Mouse (Mus musculus) lung, embryonic 16.5 days (tissue): ENCODE results near the gene Plau. TPM values are rescaled to one million over a fixed set of nuclear protein-coding genes. Genes with fewer than 3 reads are reported as not detected.

Experiments
- ATAC-seq: fragments of 200-750 bp; cut with Nextera tagmentation; 2 replicates; pipeline ENCODE4 v1.8.0; 2017; ENCODE audit warnings: low read depth, mild to moderate bottlenecking, moderate library complexity
- H3K27ac ChIP-seq: fragments of 300-500 bp; sonication (generic); 2 replicates; pipeline ENCODE4 v1.5.1; 2014; ENCODE audit warnings: mild to moderate bottlenecking, control low read depth, low read length
- H3K27me3 ChIP-seq: fragments of 300-500 bp; sonication (generic); 2 replicates; pipeline ENCODE4 v1.6.1; 2014; ENCODE audit warnings: low read depth, low read length, mixed read lengths; ENCODE audit not compliant: control insufficient read depth, insufficient read depth
- H3K36me3 ChIP-seq: fragments of 300-500 bp; sonication (generic); 2 replicates; pipeline ENCODE4 v1.6.1; 2014; ENCODE audit warnings: low read length; ENCODE audit not compliant: control insufficient read depth, insufficient read depth
- H3K4me1 ChIP-seq: fragments of 300-500 bp; sonication (generic); replicated peaks from 2 replicates; pipeline ENCODE4 v1.6.1; 2014; ENCODE audit warnings: low read length, mixed read lengths; ENCODE audit not compliant: control insufficient read depth, insufficient read depth
- H3K4me2 ChIP-seq: fragments of 300-500 bp; sonication (generic); 2 replicates; pipeline ENCODE4 v1.6.1; 2014; ENCODE audit warnings: low read depth, low read length, control low read depth
- H3K4me3 ChIP-seq: fragments of 300-500 bp; sonication (generic); 2 replicates; pipeline ENCODE4 v1.5.1; 2014; ENCODE audit warnings: mild to moderate bottlenecking, low read length, control low read depth
- H3K9ac ChIP-seq: fragments of 300-500 bp; sonication (generic); 2 replicates; pipeline ENCODE4 v1.6.1; 2014; ENCODE audit warnings: low read length, control low read depth
- H3K9me3 ChIP-seq: fragments of 300-500 bp; sonication (generic); 2 replicates; pipeline ENCODE4 v1.6.1; 2016; ENCODE audit warnings: low read length; ENCODE audit not compliant: control insufficient read depth
- WGBS: fragments of 180-500 bp; shearing (Covaris S2); extraction: QIAGEN DNeasy Blood & Tissue Kit; methylation state at CpG from one replicate; pipeline ENCODE4 v1.1.7; 2014; 5-methylcytosine and 5-hydroxymethylcytosine counted together
- polyA plus RNA-seq: library from polyadenylated mRNA; unstranded; fragments of >200 nt; fragmentation: Nextera tagmentation; extraction: Ambion mirVana; gene quantifications from 2 replicates; pipeline ENCODE4 v1.2.1, GENCODE M21; 2015

Plau gene
- polyA plus RNA-seq, 1 experiment from 2014 or later, result 2.1 TPM

GRCm38 (mm10) chr14:20870110-20870509 is 33.6 kb downstream of the Plau start:
- no peak overlapping the region for H3K4me3 ChIP-seq
- H3K27ac ChIP-seq, result no peak overlapping the region
- H3K36me3 ChIP-seq, result no peaks in the 10 kb centered on the region
- ATAC-seq, result no peak
- 83% methylated on average over 3 of the region's 3 CpGs for WGBS
- no peaks in the 10 kb centered on the region for H3K9me3 ChIP-seq
- no peak overlapping the region for H3K4me2 ChIP-seq
- H3K9ac ChIP-seq, result no peak overlapping the region
- H3K4me1 ChIP-seq, result peaks cover 11% of the 10 kb centered on the region
- no peaks in the 10 kb centered on the region for H3K27me3 ChIP-seq

GRCm38 (mm10) chr14:20871495-20871894 is 35.0 kb downstream of the Plau start:
- Histone ChIP-seq H3K4me3 (no peak overlapping the region), H3K9me3 (no peaks in the 10 kb centered on the region), H3K36me3 (no peaks in the 10 kb centered on the region), H3K4me1 (peaks cover 3% of the 10 kb centered on the region), H3K4me2 (no peak overlapping the region), H3K27me3 (no peaks in the 10 kb centered on the region), H3K27ac (no peak overlapping the region), H3K9ac (no peak overlapping the region)
- peak; percentile 60 for ATAC-seq
- WGBS, result 64% methylated on average over 1 of the region's 1 CpGs

DNA sequence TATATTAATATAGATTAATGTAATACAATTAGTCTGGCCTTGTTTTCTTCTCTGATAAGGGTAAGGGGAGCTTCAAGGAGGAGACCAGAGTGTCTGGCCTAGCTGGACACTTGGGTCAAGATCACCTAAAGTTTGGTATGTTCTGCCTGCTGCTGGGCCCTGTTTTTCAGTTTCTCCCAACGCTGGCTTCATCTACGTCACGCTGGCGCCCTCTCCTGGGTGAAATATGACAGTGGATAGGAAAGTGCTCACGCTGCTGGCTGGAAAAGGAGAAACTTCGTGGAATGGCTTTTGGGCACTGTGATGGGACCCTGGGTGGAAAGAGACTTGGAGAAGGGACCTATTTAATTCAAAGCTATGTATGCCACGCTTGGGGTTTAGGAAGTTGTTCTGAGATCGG is 36.8 kb downstream of the Plau start:
- peaks cover 3% of the 10 kb centered on the region for H3K4me1 ChIP-seq
- H3K4me3 ChIP-seq, result no peak overlapping the region
- no peaks in the 10 kb centered on the region for H3K27me3 ChIP-seq
- peak; percentile 71 for ATAC-seq
- H3K9me3 ChIP-seq, result no peaks in the 10 kb centered on the region
- WGBS, result under 1% methylated on average over 8 of the region's 8 CpGs
- H3K9ac ChIP-seq, result no peak overlapping the region
- no peaks in the 10 kb centered on the region for H3K36me3 ChIP-seq
- no peak overlapping the region; the same call in 1 of the 2 replicates for H3K4me2 ChIP-seq
- H3K27ac ChIP-seq, result no peak overlapping the region

GRCm38 (mm10) chr14:20873931-20874330 is 37.5 kb downstream of the Plau start:
- Histone ChIP-seq H3K9me3 (no peaks in the 10 kb centered on the region), H3K9ac (no peak overlapping the region), H3K4me1 (peaks cover 3% of the 10 kb centered on the region), H3K36me3 (no peaks in the 10 kb centered on the region), H3K4me3 (no peak overlapping the region), H3K27me3 (no peaks in the 10 kb centered on the region), H3K4me2 (no peak overlapping the region; the same call in 1 of the 2 replicates), H3K27ac (no peak overlapping the region)
- WGBS, result 12% methylated on average over 6 of the region's 6 CpGs
- ATAC-seq, result no peak

- Histone ChIP-seq H3K9me3 (no peaks in the 10 kb centered on the region), H3K27me3 (no peaks in the 10 kb centered on the region), H3K4me3 (no peak overlapping the region), H3K9ac (no peak overlapping the region), H3K4me2 (0 out of 2 replicates have a peak overlapping the region, but pooled peaks have one; percentile 5), H3K4me1 (peaks cover 14% of the 10 kb centered on the region; the same call in 1 of the 2 replicates), H3K27ac (peak overlapping the region; percentile 50), H3K36me3 (no peaks in the 10 kb centered on the region)
- ATAC-seq, result no peak
- 66% methylated on average over 5 of the region's 5 CpGs for WGBS
Measured at GRCm38 (mm10) chr14:20884691-20885090, 48.2 kb downstream of the Plau start.

DNA sequence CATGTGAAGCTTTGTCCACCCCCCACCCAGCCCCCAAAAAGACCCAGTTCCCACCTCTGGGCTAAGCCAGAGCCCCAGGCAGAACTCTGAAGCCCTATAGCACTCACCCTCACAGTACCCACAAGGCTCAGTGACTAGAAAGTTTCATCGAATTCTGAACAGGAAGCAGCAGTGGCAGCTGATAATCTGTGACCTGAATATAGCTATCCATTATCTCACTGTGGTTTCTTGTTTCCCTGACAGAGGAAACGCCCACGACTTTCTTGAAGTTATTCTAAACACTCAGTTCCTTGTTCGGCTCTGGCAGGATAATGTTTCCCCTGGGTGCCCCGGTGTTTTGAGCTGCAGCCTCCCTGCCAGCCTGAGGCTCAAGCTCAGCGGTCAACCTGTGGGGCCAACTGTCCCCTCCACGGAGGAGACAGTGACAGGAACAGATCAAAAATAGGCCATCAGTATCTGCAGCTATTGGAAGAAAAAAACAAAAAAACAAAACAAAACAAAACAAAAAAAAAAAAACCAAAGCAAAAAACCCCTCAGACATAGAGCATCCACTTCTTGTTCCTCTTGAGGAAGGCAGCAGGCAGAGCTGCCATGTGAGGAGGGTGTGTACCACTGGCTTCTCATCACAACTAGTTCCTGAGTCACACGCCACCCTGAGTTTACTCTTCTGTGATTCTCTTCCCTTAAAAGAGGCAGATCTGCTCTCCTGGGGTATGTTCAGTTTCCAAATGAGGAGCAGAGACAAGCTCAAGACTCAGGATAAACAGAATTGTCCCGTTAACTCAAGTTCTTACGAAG is 48.8 kb downstream of the Plau start:
- peak; percentile 73 for ATAC-seq
- H3K9me3 ChIP-seq, result no peaks in the 10 kb centered on the region
- no peaks in the 10 kb centered on the region for H3K36me3 ChIP-seq
- peak overlapping the region; percentile 60 for H3K27ac ChIP-seq
- 0 out of 2 replicates have a peak overlapping the region, but pooled peaks have one; percentile 5 for H3K4me2 ChIP-seq
- peaks cover 14% of the 10 kb centered on the region; the same call in 1 of the 2 replicates for H3K4me1 ChIP-seq
- no peaks in the 10 kb centered on the region for H3K27me3 ChIP-seq
- 0 out of 2 replicates have a peak overlapping the region, but pooled peaks have one; percentile 17 for H3K9ac ChIP-seq
- 23% methylated on average over 10 of the region's 10 CpGs for WGBS
- H3K4me3 ChIP-seq, result no peak overlapping the region

- WGBS, result 39% methylated on average over 4 of the region's 4 CpGs
- Histone ChIP-seq H3K4me3 (no peak overlapping the region), H3K27me3 (no peaks in the 10 kb centered on the region), H3K27ac (peak overlapping the region; percentile 60), H3K4me1 (peaks cover 11% of the 10 kb centered on the region; the same call in 1 of the 2 replicates), H3K36me3 (no peaks in the 10 kb centered on the region), H3K4me2 (no peak overlapping the region), H3K9ac (no peak overlapping the region), H3K9me3 (no peaks in the 10 kb centered on the region)
- 0 out of 2 replicates have a peak, but pooled peaks have one; percentile 29 for ATAC-seq
Measured at GRCm38 (mm10) chr14:20886266-20886665, 49.8 kb downstream of the Plau start.

- H3K27ac ChIP-seq, result no peak overlapping the region
Measured at GRCm38 (mm10) chr14:20887541-20888085, 51.2 kb downstream of the Plau start.

DNA sequence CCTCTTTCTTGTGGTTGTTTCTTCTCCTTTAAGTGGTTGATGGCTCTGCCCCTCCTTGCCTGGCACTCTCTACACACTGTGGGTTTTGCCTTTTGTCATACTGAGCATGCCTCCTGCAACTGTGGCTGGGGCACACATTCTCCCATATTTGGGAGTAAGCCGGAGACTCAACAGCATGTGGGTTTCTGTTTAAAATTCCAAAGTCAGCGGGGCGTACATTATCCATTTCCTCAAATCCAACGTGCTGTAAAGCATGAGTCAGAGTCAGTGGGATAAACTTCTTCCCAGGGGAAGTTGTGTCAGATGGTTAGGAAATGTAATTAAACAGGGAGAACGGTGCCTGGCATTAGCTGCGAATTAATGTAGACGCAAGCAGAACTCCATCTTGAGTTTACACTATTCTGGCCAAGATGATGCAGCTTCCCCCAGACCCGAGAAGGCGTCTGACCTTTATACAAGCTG is 55.5 kb downstream of the Plau start:
- H3K4me3 ChIP-seq, result no peak overlapping the region
- ATAC-seq, result peak; percentile 82
- H3K36me3 ChIP-seq, result no peaks in the 10 kb centered on the region
- 27% methylated on average over 9 of the region's 9 CpGs for WGBS
- H3K4me2 ChIP-seq, result no peak overlapping the region; the same call in 1 of the 2 replicates
- H3K4me1 ChIP-seq, result peaks cover 13% of the 10 kb centered on the region
- H3K9ac ChIP-seq, result no peak overlapping the region
- H3K27me3 ChIP-seq, result no peaks in the 10 kb centered on the region
- H3K9me3 ChIP-seq, result no peaks in the 10 kb centered on the region
- peak overlapping the region; percentile 86 for H3K27ac ChIP-seq

More at GRCm38 (mm10) chr14:20887541-20888085, 51.2 kb downstream of the Plau start:
- H3K9ac ChIP-seq, result no peak overlapping the region
- H3K4me1 ChIP-seq, result peaks cover 16% of the 10 kb centered on the region
- H3K4me3 ChIP-seq, result no peak overlapping the region
- H3K36me3 ChIP-seq, result no peaks in the 10 kb centered on the region
- 85% methylated on average over 7 of the region's 7 CpGs for WGBS
- ATAC-seq, result no peak
- H3K27me3 ChIP-seq, result no peaks in the 10 kb centered on the region
- no peak overlapping the region for H3K4me2 ChIP-seq
- no peaks in the 10 kb centered on the region for H3K9me3 ChIP-seq
